Comparison of ENCODE assay signal across 10 mouse cellular contexts in genomic region chr8:125465156-125465821, GRCm38 (mm10).
DNase-seq lines count a peak whose midpoint lies in the region; ATAC-seq lines count a peak whose summit lies in the region.
"Had no signal": no experiment of that assay in that cellular context is flagged by ENCODE, and none has a peak within 500 bp of the region (broad histone marks: within the 10 kb centered on the region; RNA-seq: fewer than 3 reads in every experiment).

No protein-coding gene starts in this region.

- H3K27ac ChIP-seq in kidney, embryonic 16.5 days (ENCODE audit: low read length): no peak overlapping the region
- H3K27ac ChIP-seq in forebrain, embryonic 15.5 days (replicated peaks): no peak overlapping the region
- H3K27ac ChIP-seq in limb, embryonic 11.5 days (replicated peaks; ENCODE audit: low read depth, low read length): no peak overlapping the region
- H3K27ac ChIP-seq in heart, embryonic 10.5 days: no peak overlapping the region
- H3K27ac ChIP-seq: liver, embryonic 14.5 days had no signal

- H3K9ac ChIP-seq in kidney, embryonic 16.5 days (replicated peaks; ENCODE audit: low read length): no peak overlapping the region
- H3K9ac ChIP-seq in forebrain, embryonic 15.5 days (replicated peaks): no peak overlapping the region
- no peak overlapping the region for H3K9ac ChIP-seq in limb, embryonic 11.5 days (ENCODE audit: low read length)
- H3K9ac ChIP-seq: liver, embryonic 14.5 days had no signal

- no peak overlapping the region for H3K4me2 ChIP-seq in kidney, embryonic 16.5 days (replicated peaks; ENCODE audit: low read depth, low read length)
- H3K4me2 ChIP-seq in forebrain, embryonic 15.5 days (replicated peaks): no peak overlapping the region
- no peak overlapping the region for H3K4me2 ChIP-seq in limb, embryonic 11.5 days (ENCODE audit: low read depth, severe bottlenecking)

- peaks cover 23% of the 10 kb centered on the region for H3K36me3 ChIP-seq in kidney, embryonic 16.5 days (ENCODE audit: insufficient read depth, low read length)
- peaks cover 34% of the 10 kb centered on the region for H3K36me3 ChIP-seq in forebrain, embryonic 15.5 days
- H3K36me3 ChIP-seq in limb, embryonic 11.5 days (ENCODE audit: control insufficient read depth, insufficient read depth, low read length): no peaks in the 10 kb centered on the region; the same call in 1 of the 2 replicates
- H3K36me3 ChIP-seq in heart, embryonic 10.5 days: peaks cover 55% of the 10 kb centered on the region

- H3K4me3 ChIP-seq in kidney, embryonic 16.5 days (ENCODE audit: low read length): no peak overlapping the region
- H3K4me3 ChIP-seq in forebrain, embryonic 15.5 days: no peak overlapping the region
- H3K4me3 ChIP-seq in limb, embryonic 11.5 days (ENCODE audit: low read depth, low read length): no peak overlapping the region
- H3K4me3 ChIP-seq in heart, embryonic 10.5 days: no peak overlapping the region

- 50% methylated on average over 6 of the region's 6 CpGs for WGBS in kidney, embryonic 16.5 days
- WGBS in forebrain, embryonic 15.5 days: 13% methylated on average over 6 of the region's 6 CpGs
- 32% methylated on average over 6 of the region's 6 CpGs for WGBS in limb, embryonic 11.5 days
- WGBS in heart, embryonic 10.5 days: 61% methylated on average over 6 of the region's 6 CpGs

- no peaks in the 10 kb centered on the region for H3K9me3 ChIP-seq in kidney, embryonic 16.5 days (ENCODE audit: low read length)
- H3K9me3 ChIP-seq in forebrain, embryonic 15.5 days: no peaks in the 10 kb centered on the region
- H3K9me3 ChIP-seq in limb, embryonic 11.5 days (ENCODE audit: control insufficient read depth, low read length): no peaks in the 10 kb centered on the region
- H3K9me3 ChIP-seq in heart, embryonic 10.5 days: no peaks in the 10 kb centered on the region

- peaks cover 25% of the 10 kb centered on the region for H3K4me1 ChIP-seq in kidney, embryonic 16.5 days (ENCODE audit: insufficient read depth, low read length)
- peaks cover 13% of the 10 kb centered on the region for H3K4me1 ChIP-seq in forebrain, embryonic 15.5 days
- H3K4me1 ChIP-seq in limb, embryonic 11.5 days (ENCODE audit: control insufficient read depth, insufficient read depth, low read length): peaks cover 19% of the 10 kb centered on the region
- H3K4me1 ChIP-seq in heart, embryonic 10.5 days: peaks cover 37% of the 10 kb centered on the region

- peak; percentile 15 for DNase-seq in kidney, adult 18-20 months
- DNase-seq in limb, embryonic 11.5 days (ENCODE audit: low spot score): peak; percentile 70
- DNase-seq in retina, postnatal 1 day: peak; percentile 73
- DNase-seq in thymus, postnatal 25 days: no peak
- no peak for DNase-seq in heart, embryonic 10.5 days (ENCODE audit: low spot score)
- DNase-seq: heart, postnatal 4 days had no signal

- ATAC-seq in kidney, embryonic 16.5 days (ENCODE audit: low FRiP score, low TSS enrichment): no peak
- ATAC-seq in forebrain, embryonic 15.5 days (replicated peaks): peak; percentile 56; the same call in 1 of the 2 replicates
- ATAC-seq in limb, embryonic 11.5 days (ENCODE audit: insufficient number of reproducible peaks, low FRiP score, low TSS enrichment, low read depth): 0 out of 2 replicates have a peak, but pooled peaks have one; percentile 64
- no peak for ATAC-seq in megakaryocyte-erythroid progenitor cell, adult 5-6 weeks (replicated peaks; ENCODE audit: low FRiP score, low TSS enrichment, poor library complexity, severe bottlenecking)

- no peaks in the 10 kb centered on the region for H3K27me3 ChIP-seq in kidney, embryonic 16.5 days (ENCODE audit: insufficient read depth, low read length)
- no peaks in the 10 kb centered on the region for H3K27me3 ChIP-seq in forebrain, embryonic 15.5 days
- no peaks in the 10 kb centered on the region for H3K27me3 ChIP-seq in limb, embryonic 11.5 days (ENCODE audit: control insufficient read depth, insufficient read depth, low read length)
- H3K27me3 ChIP-seq in heart, embryonic 10.5 days (ENCODE audit: insufficient read depth, poor library complexity, severe bottlenecking): no peaks in the 10 kb centered on the region

Comparison
In these comparisons a context has a peak if more than half of its experiments do, and no peak if none do; other contexts are left out.
1. DNase-seq: peak in kidney, adult 18-20 months (single experiment), limb, embryonic 11.5 days (single experiment) and retina, postnatal 1 day (single experiment); none in thymus, postnatal 25 days (single experiment) and heart, embryonic 10.5 days (single experiment).
2. ATAC-seq: peak in forebrain, embryonic 15.5 days (single experiment) and limb, embryonic 11.5 days (single experiment); none in kidney, embryonic 16.5 days (single experiment) and megakaryocyte-erythroid progenitor cell, adult 5-6 weeks (single experiment).